Mouse (Mus musculus): Measurements from ENCODE around the gene D17Wsu92e.

The D17Wsu92e gene

GRCm38 (mm10) chr17:27792516-27792915 is 27.9 kb downstream of the D17Wsu92e start:
- in situ Hi-C loops (cut with MboI; ENCODE audit: unreplicated experiment in 2 of 2) = no loop called here

DNA sequence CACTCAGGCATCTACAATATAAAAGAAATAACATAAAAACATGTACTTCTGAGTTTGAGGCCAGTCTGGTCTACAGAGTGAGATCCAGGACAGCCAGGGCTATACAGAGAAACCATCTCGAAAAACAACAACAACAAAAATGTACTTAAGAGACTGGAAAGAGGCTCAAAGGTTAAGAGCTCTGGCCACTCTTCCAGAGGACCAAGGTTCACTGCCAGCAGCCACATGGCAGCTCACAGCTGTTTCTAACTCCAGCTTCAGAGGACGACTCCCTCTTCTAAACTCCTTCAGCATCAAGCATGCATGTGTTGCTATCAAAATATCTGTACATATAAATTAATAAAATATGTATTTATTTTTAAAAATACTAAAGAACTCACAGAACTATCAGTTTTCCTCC is 28.9 kb downstream of the D17Wsu92e start:
- in situ Hi-C loops (cut with MboI; ENCODE audit: unreplicated experiment in 2 of 2) = no loop called here

GRCm38 (mm10) chr17:27790976-27791375 is 29.5 kb downstream of the D17Wsu92e start:
- in situ Hi-C loops (cut with MboI; ENCODE audit: unreplicated experiment in 2 of 2) = no loop called here

DNA sequence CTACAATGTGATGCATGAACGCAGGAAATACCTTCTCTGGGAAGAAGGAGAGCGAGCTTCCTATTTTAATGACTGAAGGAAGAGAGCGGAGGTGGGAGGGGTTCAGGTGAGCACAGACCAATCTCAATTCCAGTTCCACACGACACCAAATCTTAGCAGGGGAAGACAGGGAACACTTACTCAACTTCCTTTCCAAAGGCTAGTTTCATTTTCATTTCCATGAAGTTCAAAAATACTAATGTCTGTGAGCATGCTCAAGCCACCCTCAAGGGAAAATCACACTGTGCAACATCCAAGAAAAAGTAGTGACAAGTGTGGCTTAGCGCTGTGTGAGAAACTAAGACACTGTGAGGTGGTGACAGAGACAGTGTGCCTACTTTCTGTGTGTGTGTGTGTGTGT is 30.4 kb downstream of the D17Wsu92e start:
- in situ Hi-C loops (cut with MboI; ENCODE audit: unreplicated experiment in 2 of 2) = no loop called here

DNA sequence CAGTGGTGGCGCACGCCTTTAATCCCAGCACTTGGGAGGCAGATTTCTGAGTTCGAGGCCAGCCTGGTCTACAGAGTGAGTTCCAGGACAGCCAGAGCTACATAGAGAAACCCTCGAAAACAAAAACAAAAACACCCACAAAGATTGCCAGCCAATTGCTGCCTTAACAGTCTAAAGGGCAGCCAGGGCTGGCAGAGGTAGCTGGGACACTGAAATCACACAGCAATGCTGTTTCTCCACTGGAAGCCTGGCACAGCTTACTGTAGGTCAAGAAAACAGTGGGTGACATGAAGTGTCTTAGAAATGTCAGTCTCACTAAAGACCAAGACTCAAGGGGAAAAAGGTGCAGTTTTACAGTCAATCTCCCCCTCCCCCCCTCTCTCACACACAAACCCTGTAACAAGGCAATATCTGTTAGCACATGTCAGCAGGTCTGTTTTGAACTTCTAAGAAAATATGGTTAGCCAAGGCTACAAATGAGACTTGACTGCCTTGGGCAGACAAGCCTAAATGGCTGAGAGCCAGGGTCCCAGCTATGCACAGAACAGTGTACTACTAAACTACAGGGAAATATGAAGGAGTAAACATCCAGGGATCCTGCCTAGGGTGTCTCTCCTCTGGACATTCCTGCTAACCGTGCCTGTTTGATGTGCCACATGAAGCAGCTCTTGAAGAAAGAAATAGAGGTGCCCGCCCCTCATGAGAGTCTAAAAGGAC is 31.8 kb downstream of the D17Wsu92e start:
- in situ Hi-C loops (cut with MboI; ENCODE audit: unreplicated experiment in 2 of 2) = no loop called here

GRCm38 (mm10) chr17:27783567-27783966 is 36.9 kb downstream of the D17Wsu92e start:
- in situ Hi-C loops (cut with MboI; ENCODE audit: unreplicated experiment in 2 of 2) = no loop called here

GRCm38 (mm10) chr17:27781059-27781687 is 39.3 kb downstream of the D17Wsu92e start:
- in situ Hi-C loops (cut with MboI; ENCODE audit: unreplicated experiment in 2 of 2) = no loop called here

GRCm38 (mm10) chr17:27779755-27780154 is 40.7 kb downstream of the D17Wsu92e start:
- in situ Hi-C loops (cut with MboI; ENCODE audit: unreplicated experiment in 2 of 2) = no loop called here

DNA sequence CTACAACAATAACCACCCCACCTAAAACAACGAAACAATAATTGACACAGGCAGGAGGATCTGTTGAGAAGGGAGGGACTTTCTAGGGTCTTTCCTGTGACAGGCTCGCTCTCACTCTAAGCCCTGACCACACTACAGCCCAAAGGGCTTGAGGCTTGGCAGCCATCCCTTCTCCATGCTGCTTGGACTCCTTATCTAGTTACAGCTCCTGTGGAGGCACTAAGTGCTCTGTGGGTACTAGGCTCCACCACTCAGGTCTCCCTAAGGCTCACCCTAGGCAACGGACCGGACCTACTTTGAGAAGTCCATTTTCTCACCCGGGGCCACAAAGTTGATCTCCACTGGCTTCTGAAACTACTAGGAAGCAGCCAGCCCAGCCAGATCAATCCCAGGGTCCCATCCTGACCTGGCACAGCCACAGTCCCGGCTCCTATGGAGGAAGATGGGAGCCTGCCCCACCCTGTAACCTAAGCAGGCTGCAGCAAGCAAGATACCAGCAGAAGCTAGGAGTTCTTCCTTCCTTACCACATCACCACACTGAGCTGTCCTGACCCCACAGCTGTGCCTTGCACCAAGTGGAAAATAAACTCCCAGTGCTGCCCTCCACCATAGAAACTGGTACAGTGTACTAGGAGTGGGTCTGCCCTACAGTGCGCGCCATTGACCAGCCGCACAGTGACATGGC is 41.6 kb downstream of the D17Wsu92e start:
- in situ Hi-C loops (cut with MboI; ENCODE audit: unreplicated experiment in 2 of 2) = no loop called here

GRCm38 (mm10) chr17:27777823-27778222 is 42.6 kb downstream of the D17Wsu92e start:
- in situ Hi-C loops (cut with MboI; ENCODE audit: unreplicated experiment in 2 of 2) = no loop called here

DNA sequence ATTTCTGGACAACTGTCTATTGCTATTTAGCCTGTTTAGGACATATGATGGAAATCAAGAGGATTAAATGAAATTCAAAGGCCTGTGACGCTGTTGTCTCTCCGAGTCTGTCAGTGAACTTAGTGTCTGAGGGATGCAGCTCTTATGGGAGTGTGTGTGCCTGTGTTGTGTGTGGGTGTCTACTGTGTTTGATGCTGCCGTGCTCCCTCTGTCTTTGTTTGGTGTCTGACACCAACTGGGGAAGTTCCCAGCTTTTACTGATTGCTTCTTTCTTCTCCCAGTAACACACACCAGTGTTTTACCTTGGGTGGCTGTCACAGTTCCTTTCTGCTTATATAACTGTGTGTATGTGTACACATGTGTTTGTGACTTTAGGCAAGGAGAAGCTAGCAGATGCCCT is 46.2 kb downstream of the D17Wsu92e start:
- in situ Hi-C loops (cut with MboI; ENCODE audit: unreplicated experiment in 2 of 2) = loop anchor here in 1 of 2 experiments (25.0 kb wide), 1 partner anchor 237 kb away; no protein-coding TSS in a partner anchor

DNA sequence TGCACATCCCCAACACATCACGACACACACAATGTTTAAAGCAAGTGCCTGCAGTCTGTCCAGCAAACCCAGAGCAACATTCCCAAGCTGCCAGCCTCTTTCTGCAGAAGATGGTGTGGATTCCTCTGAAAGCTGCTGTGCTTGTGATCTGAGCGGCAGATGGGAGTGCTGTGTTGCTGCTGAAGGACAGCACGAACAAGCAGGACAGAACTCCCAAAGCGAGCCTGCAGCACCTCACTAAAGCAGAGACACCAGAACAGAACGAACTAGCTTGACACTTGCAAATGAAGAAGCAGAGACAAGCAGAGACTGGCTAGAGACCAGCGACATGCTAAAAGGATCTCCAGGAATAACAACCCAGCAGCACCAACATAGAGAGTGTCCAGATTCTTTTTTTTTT is 48.8 kb downstream of the D17Wsu92e start:
- in situ Hi-C loops (cut with MboI; ENCODE audit: unreplicated experiment in 2 of 2) = loop anchor here in 1 of 2 experiments (25.0 kb wide), 1 partner anchor 234 kb away; no protein-coding TSS in a partner anchor

GRCm38 (mm10) chr17:27768817-27769542 is 51.5 kb downstream of the D17Wsu92e start:
- in situ Hi-C loops (cut with MboI; ENCODE audit: unreplicated experiment in 2 of 2) = loop anchor here (5.0 to 25.0 kb wide), 5 partner anchors 117 to 234 kb away; partner anchors contain the start of gene AI413582 (in 1 of the 2)

GRCm38 (mm10) chr17:27767543-27767942 is 52.9 kb downstream of the D17Wsu92e start:
- in situ Hi-C loops (cut with MboI; ENCODE audit: unreplicated experiment in 2 of 2) = loop anchor here (5.0 to 25.0 kb wide), 5 partner anchors 115 to 233 kb away; partner anchors contain the start of gene AI413582 (in 1 of the 2)

DNA sequence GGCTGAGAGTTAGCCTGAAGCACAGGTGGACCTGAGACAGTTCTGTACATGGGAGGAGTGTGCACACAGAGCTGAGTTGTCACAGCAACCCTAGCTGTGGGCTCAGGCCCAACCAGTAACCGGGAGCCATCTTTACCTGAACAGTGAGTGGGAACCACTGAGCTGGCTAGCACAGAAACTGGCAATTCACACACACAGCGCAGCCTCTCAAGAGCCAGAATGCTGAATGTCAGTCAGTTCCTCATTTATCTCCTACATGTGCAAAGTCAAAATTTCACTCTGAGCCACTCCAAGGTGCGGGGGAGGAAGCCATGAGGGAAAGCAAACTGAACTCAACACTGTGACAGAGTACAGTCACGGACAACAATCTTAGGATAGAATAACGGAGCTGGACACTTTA is 53.3 kb downstream of the D17Wsu92e start:
- in situ Hi-C loops (cut with MboI; ENCODE audit: unreplicated experiment in 2 of 2) = loop anchor here (5.0 to 25.0 kb wide), 5 partner anchors 115 to 232 kb away; partner anchors contain the start of gene AI413582 (in 1 of the 2)

DNA sequence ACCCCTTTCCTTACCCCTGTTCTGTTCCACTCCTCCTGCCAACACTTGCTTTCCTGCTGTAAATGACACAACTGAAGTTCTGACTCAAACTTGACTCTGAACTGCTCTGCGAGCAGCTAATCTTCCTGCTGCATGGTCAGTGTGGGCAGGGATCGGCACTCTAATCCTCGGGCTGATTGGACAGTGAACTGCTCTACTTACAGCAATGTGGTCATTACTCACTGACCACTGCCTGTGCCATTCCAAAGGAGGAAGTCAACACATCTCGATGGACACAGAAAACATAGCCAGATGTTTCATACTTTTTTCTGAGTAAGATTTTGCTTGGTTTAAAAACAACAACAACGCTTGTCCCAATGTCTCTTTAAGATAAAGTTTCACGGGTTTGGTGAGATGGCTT is 55.4 kb downstream of the D17Wsu92e start:
- in situ Hi-C loops (cut with MboI; ENCODE audit: unreplicated experiment in 2 of 2) = loop anchor here (5.0 to 25.0 kb wide), 5 partner anchors 113 to 230 kb away; partner anchors contain the start of gene AI413582 (in 1 of the 2)

DNA sequence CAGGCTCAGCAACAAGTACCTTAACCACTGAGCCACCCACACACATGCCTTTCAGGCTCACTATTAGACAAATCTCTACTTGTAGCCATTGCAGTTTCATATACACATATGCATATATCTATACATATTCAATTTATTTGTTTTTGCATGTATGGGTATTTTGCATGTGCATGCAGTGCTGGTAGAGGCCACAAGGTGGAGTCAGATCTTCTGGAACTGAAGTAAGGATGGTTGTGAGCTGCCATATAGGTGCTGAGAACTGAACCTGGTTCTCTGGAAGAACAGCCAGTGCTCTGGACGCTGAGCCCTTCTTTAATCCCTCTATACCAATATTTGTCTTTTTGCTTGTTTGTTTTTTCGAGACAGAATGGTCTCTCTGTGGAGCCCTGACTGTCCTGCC is 56.0 kb downstream of the D17Wsu92e start:
- in situ Hi-C loops (cut with MboI; ENCODE audit: unreplicated experiment in 2 of 2) = loop anchor here (10.0 to 25.0 kb wide), 3 partner anchors 200 to 230 kb away; partner anchors contain the start of gene AI413582 (in 1 of the 2)

GRCm38 (mm10) chr17:27762884-27763283 is 57.6 kb downstream of the D17Wsu92e start:
- in situ Hi-C loops (cut with MboI; ENCODE audit: unreplicated experiment in 2 of 2) = loop anchor here (10.0 to 25.0 kb wide), 3 partner anchors 198 to 228 kb away; partner anchors contain the start of gene AI413582 (in 1 of the 2)

GRCm38 (mm10) chr17:27761639-27762336 is 58.7 kb downstream of the D17Wsu92e start:
- in situ Hi-C loops (cut with MboI; ENCODE audit: unreplicated experiment in 2 of 2) = loop anchor here (10.0 to 25.0 kb wide), 3 partner anchors 197 to 227 kb away; partner anchors contain the start of gene AI413582 (in 1 of the 2)

All from v-Abl transformed pro-B cells (cell line).